Mouse (Mus musculus) heart, embryonic 14.5 days (tissue): ENCODE results near the gene Nwd2. TPM values are rescaled to one million over a fixed set of nuclear protein-coding genes. Genes with fewer than 3 reads are reported as not detected.

Experiments
- ATAC-seq: fragments of 200-750 bp; cut with Nextera tagmentation; 2 replicates; pipeline ENCODE4 v1.8.0; 2017; ENCODE audit warnings: low read depth, moderate TSS enrichment; ENCODE audit not compliant: insufficient number of reproducible peaks, insufficient read depth, low FRiP score
- H3K27ac ChIP-seq, 2 experiments: fragments of 200-500 bp in 1 of 2; fragments of 300-500 bp in 1 of 2; sonication (generic) in 1 of 2; replicated peaks in 1 of 2; 2 replicates each; pipeline ENCODE4 v1.5.1; 2012 to 2014; ENCODE audit warnings: low read depth in 2 of 2, low read length in 2 of 2, control low read depth in 1 of 2, mild to moderate bottlenecking in 1 of 2, mixed read lengths in 1 of 2; ENCODE audit not compliant: control insufficient read depth in 1 of 2, insufficient read depth in 1 of 2
- H3K27me3 ChIP-seq: fragments of 300-500 bp; sonication (generic); 2 replicates; pipeline ENCODE4 v1.6.1; 2014; ENCODE audit warnings: mild to moderate bottlenecking, low read length, control low read depth; ENCODE audit not compliant: control insufficient read depth, insufficient read depth
- H3K36me3 ChIP-seq: fragments of 300-500 bp; sonication (generic); 2 replicates; pipeline ENCODE4 v1.6.1; 2014; ENCODE audit warnings: mild to moderate bottlenecking, control low read depth, low read length, mixed read lengths; ENCODE audit not compliant: control insufficient read depth, insufficient read depth
- H3K4me1 ChIP-seq, 2 experiments: fragments of 200-500 bp in 1 of 2; fragments of 300-500 bp in 1 of 2; sonication (generic) in 1 of 2; 2 replicates each; pipeline ENCODE4 v1.6.1; 2012 to 2014; ENCODE audit warnings: low read length in 2 of 2, control low read depth in 1 of 2, mixed read lengths in 1 of 2; ENCODE audit not compliant: control insufficient read depth in 2 of 2, insufficient read depth in 2 of 2
- H3K4me2 ChIP-seq: fragments of 300-500 bp; sonication (generic); 2 replicates; pipeline ENCODE4 v1.6.1; 2014; ENCODE audit warnings: mild to moderate bottlenecking, low read length
- H3K4me3 ChIP-seq, 2 experiments: fragments of 200-500 bp in 1 of 2; fragments of 300-500 bp in 1 of 2; sonication (generic) in 1 of 2; 2 replicates each; pipeline ENCODE4 v1.5.1; 2012 to 2014; ENCODE audit warnings: low read length in 2 of 2, mild to moderate bottlenecking in 2 of 2, control low read depth in 1 of 2, low read depth in 1 of 2, moderate library complexity in 1 of 2; ENCODE audit not compliant: control insufficient read depth in 1 of 2, insufficient read depth in 1 of 2
- H3K9ac ChIP-seq: fragments of 300-500 bp; sonication (generic); 2 replicates; pipeline ENCODE4 v1.6.1; 2014; ENCODE audit warnings: mild to moderate bottlenecking, low read length
- H3K9me3 ChIP-seq: fragments of 300-500 bp; sonication (generic); 2 replicates; pipeline ENCODE4 v1.6.1; 2016; ENCODE audit warnings: low read length, control low read depth; ENCODE audit not compliant: control insufficient read depth
- WGBS: fragments of 180-500 bp; shearing (Covaris S2); extraction: QIAGEN DNeasy Blood & Tissue Kit; methylation state at CpG from one replicate; pipeline ENCODE4 v1.1.7; 2014; 5-methylcytosine and 5-hydroxymethylcytosine counted together
- polyA plus RNA-seq: library from polyadenylated mRNA; unstranded; fragments of >200 nt; fragmentation: Nextera tagmentation; extraction: Ambion mirVana; gene quantifications from 2 replicates; pipeline ENCODE4 v1.2.1, GENCODE M21; 2014

The Nwd2 gene
- polyA plus RNA-seq, 1 experiment from 2014 or later: 0.20 TPM

DNA sequence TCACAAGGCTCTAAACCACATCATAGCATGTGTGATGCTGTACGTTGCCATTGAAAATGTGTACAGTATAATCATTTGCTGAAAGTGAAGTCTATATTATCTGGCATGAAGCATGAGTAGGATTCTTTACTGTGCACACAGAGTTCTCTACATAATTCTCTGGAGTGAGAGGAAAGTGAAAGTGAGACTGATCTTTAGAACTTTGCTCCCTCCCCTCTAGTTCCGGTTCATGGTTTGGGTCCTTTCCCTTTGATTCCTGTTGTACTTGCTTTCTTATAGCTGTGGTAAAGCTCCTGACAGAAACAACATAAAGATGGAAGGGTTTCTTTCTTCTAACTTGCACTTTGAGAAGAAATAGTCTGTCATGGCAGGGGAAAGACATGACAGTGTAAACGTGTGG lies 107.0 kb downstream of the Nwd2 start:
- WGBS: 81% methylated on average over 3 of the region's 3 CpGs

DNA sequence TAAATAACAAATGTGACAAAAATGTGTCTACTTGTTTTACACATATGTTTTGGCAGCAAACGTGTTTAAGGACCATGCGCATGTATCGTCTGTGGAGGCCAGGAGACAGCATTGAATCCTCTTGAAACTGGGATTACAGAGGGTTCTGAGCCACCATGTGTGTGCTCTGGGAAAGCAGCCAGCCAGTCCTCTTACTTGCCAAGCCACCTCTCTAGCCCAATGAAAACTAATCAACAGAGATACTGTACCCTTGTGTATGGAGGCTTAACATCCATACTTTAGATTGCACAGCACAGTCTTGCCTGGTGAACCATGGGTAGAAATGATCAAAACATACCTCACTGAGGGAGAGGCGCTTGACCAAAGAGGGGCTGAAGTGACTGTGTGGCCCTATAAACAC lies 117.0 kb downstream of the Nwd2 start:
- Histone ChIP-seq H3K9me3 (no peaks in the 10 kb centered on the region), H3K4me1 (no peaks in the 10 kb centered on the region), H3K4me2 (no peak overlapping the region), H3K27me3 (no peaks in the 10 kb centered on the region), H3K4me3 (no peak overlapping the region), H3K9ac (no peak overlapping the region), H3K36me3 (no peaks in the 10 kb centered on the region), H3K27ac (no peak overlapping the region)
- no peak; the same call in 1 of the 2 replicates for ATAC-seq
- WGBS: 81% methylated on average over 4 of the region's 4 CpGs

More for the DNA sequence above, 107.0 kb downstream of the Nwd2 start:
- no peak overlapping the region for H3K4me2 ChIP-seq
- no peak for ATAC-seq
- no peaks in the 10 kb centered on the region for H3K27me3 ChIP-seq
- no peaks in the 10 kb centered on the region for H3K4me1 ChIP-seq
- H3K4me3 ChIP-seq: no peak overlapping the region
- H3K27ac ChIP-seq: no peak overlapping the region
- no peak overlapping the region for H3K9ac ChIP-seq
- no peaks in the 10 kb centered on the region for H3K9me3 ChIP-seq
- H3K36me3 ChIP-seq: no peaks in the 10 kb centered on the region

DNA sequence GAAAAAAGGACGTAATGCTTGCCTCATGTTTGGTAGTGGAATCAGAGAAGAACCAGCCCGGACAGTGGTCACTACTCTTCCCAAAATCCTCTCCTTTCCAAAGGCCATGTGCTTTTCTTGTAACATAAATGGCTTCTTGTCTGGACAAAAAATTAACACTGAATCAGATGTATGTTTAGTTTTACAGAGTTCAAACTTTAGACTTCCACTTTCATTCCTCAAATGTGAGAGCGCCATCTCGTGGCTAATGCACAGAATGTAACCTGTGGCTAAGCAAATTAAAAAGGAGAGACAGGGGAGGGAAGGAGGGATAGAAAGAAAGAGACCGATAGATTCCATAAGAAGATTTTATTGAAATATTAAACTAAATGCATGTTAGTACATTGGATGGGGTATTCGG lies 117.8 kb downstream of the Nwd2 start:
- no peak overlapping the region for H3K4me2 ChIP-seq

DNA sequence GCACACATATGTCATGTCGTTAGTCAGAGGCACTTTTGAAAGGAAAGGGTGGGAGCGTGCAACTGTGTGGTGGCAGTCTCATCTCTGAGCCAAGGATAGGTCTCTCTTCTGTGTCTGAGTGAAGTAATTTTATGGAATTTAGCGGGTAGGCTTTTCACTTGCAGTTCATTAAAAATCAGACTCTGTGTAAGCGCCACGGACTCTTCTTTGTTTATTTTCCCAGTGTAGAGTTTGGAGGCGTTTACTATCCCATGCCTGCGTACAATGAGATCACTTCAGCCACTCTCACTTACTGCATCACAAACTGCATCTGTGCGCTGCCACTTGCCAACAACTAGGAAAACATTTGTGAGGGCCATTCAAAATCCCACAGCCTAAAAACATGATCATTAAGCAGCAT lies 118.6 kb downstream of the Nwd2 start:
- no peak for ATAC-seq
- Histone ChIP-seq H3K4me3 (no peak overlapping the region), H3K4me2 (no peak overlapping the region), H3K9me3 (no peaks in the 10 kb centered on the region), H3K9ac (no peak overlapping the region), H3K36me3 (no peaks in the 10 kb centered on the region), H3K27ac (no peak overlapping the region), H3K4me1 (no peaks in the 10 kb centered on the region), H3K27me3 (no peaks in the 10 kb centered on the region)
- 75% methylated on average over 8 of the region's 8 CpGs for WGBS

More for the DNA sequence above, 117.8 kb downstream of the Nwd2 start:
- no peak for ATAC-seq
- no peak overlapping the region for H3K9ac ChIP-seq
- H3K36me3 ChIP-seq: no peaks in the 10 kb centered on the region
- no peak overlapping the region for H3K4me3 ChIP-seq
- H3K9me3 ChIP-seq: no peaks in the 10 kb centered on the region
- H3K4me1 ChIP-seq: no peaks in the 10 kb centered on the region
- 41% methylated on average over 6 of the region's 6 CpGs for WGBS
- H3K27me3 ChIP-seq: no peaks in the 10 kb centered on the region
- no peak overlapping the region for H3K27ac ChIP-seq

DNA sequence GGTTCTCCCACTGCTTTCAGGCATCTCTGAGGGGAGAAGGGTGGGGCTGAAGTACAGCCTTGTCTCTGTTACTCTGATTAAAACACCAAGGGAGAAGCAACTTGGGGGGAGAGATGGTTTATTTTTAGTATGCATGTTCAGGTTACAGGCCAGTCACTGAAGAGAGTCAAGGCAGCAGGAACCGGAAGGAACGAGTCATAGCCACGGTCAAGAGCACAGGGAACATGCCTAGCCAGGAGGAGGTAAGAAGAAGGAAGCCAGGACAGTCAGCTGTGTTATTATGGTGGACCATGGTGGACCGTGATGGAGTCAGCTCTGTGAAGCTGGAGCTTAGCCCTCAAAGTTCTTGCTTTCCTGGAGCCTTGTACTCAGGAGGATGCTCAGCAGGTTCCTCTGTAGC lies 119.3 kb downstream of the Nwd2 start:
- Histone ChIP-seq H3K36me3 (no peaks in the 10 kb centered on the region), H3K9me3 (no peaks in the 10 kb centered on the region), H3K27ac (no peak overlapping the region), H3K4me3 (no peak overlapping the region), H3K9ac (no peak overlapping the region), H3K27me3 (no peaks in the 10 kb centered on the region), H3K4me2 (no peak overlapping the region), H3K4me1 (no peaks in the 10 kb centered on the region)
- 54% methylated on average over 4 of the region's 4 CpGs for WGBS
- ATAC-seq: no peak

DNA sequence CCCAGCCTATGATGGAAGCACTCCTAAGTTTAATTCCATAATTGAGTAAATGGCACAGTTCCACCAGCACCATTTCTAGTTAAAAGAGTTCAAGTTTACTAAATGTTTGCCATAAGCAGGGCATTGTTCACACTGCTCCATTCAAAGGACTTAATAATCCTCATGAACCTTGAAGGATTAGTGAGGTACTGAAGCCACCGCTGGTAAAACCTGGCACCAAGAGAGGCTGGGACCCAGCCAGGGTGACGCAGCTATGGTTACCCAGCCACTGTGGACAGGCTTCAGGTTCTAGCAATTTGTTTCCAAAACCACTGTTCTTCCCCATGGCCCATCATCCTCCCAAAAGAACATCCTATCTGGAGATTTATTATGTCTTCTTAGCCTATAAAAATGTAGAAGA lies 124.1 kb downstream of the Nwd2 start:
- Histone ChIP-seq H3K27me3 (no peaks in the 10 kb centered on the region), H3K36me3 (no peaks in the 10 kb centered on the region), H3K4me3 (no peak overlapping the region), H3K9me3 (no peaks in the 10 kb centered on the region), H3K27ac (no peak overlapping the region), H3K4me1 (no peaks in the 10 kb centered on the region), H3K9ac (no peak overlapping the region), H3K4me2 (no peak overlapping the region)
- ATAC-seq: no peak
- 71% methylated on average over 2 of the region's 2 CpGs for WGBS

- Histone ChIP-seq H3K27ac (no peak overlapping the region), H3K4me3 (no peak overlapping the region), H3K9me3 (no peaks in the 10 kb centered on the region), H3K36me3 (no peaks in the 10 kb centered on the region), H3K4me2 (no peak overlapping the region), H3K4me1 (no peaks in the 10 kb centered on the region), H3K9ac (no peak overlapping the region), H3K27me3 (no peaks in the 10 kb centered on the region)
- no peak for ATAC-seq
- 74% methylated on average over 1 of the region's 1 CpGs for WGBS
Measured at GRCm38 (mm10) chr5:63773603-63774002, 124.7 kb downstream of the Nwd2 start.

- Histone ChIP-seq H3K9ac (no peak overlapping the region), H3K4me1 (no peaks in the 10 kb centered on the region), H3K27ac (no peak overlapping the region), H3K4me2 (no peak overlapping the region), H3K4me3 (no peak overlapping the region), H3K9me3 (no peaks in the 10 kb centered on the region), H3K27me3 (no peaks in the 10 kb centered on the region), H3K36me3 (no peaks in the 10 kb centered on the region)
- no peak for ATAC-seq
- WGBS: 84% methylated on average over 10 of the region's 10 CpGs
Measured at GRCm38 (mm10) chr5:63788156-63788826, 139.4 kb downstream of the Nwd2 start.
